Mouse (Mus musculus) spleen, adult 2 months (tissue): ENCODE data around the gene Xylt1. TPM values are rescaled to one million over a fixed set of nuclear protein-coding genes. Genes with fewer than 3 reads are reported as not detected.

Experiments used
- DNase-seq, 2 experiments: peaks; one replicate each; pipeline versions ENCODE4 v3.0.0 to v3.0.0-alpha.2; 2012 to 2021; ENCODE audit warnings: low spot score in 2 of 2, low read depth in 1 of 2
- H3K27ac ChIP-seq: fragments of 200-500 bp; 2 replicates; pipeline ENCODE4 v1.5.1; 2012; ENCODE audit warnings: low read length, inconsistent platforms; ENCODE audit not compliant: insufficient read depth
- H3K27me3 ChIP-seq: fragments of 200-500 bp; 2 replicates; pipeline ENCODE4 v1.6.1; 2012; ENCODE audit warnings: mild to moderate bottlenecking, moderate library complexity, low read length, inconsistent platforms; ENCODE audit not compliant: control insufficient read depth, insufficient read depth
- H3K36me3 ChIP-seq: fragments of 200-500 bp; 2 replicates; pipeline ENCODE4 v1.6.1; 2012; ENCODE audit warnings: mild to moderate bottlenecking, low read length, inconsistent platforms; ENCODE audit not compliant: control insufficient read depth, insufficient read depth
- H3K4me1 ChIP-seq: fragments of 200-500 bp; 2 replicates; pipeline ENCODE4 v1.6.1; 2011; ENCODE audit warnings: inconsistent platforms; ENCODE audit not compliant: control insufficient read depth, insufficient read depth, insufficient read length
- H3K4me3 ChIP-seq: fragments of 200-500 bp; 2 replicates; pipeline ENCODE4 v1.5.1; 2011; ENCODE audit warnings: mild to moderate bottlenecking, inconsistent platforms; ENCODE audit not compliant: insufficient read depth, insufficient read length; ENCODE audit errors: extremely low read depth
- CTCF ChIP-seq: fragments of 200-500 bp; IDR thresholded peaks from 2 replicates; pipeline ENCODE4 v1.5.1; 2011; ENCODE audit warnings: mild to moderate bottlenecking, inconsistent platforms; ENCODE audit not compliant: insufficient read depth, insufficient read length, insufficient replicate concordance; ENCODE audit errors: extremely low read depth
- POLR2A ChIP-seq: fragments of 200-500 bp; IDR thresholded peaks from 2 replicates; pipeline ENCODE4 v1.6.1; 2011; ENCODE audit warnings: low read depth, low read length, inconsistent platforms
- WGBS: fragments of 180-500 bp; shearing (Covaris S2); methylation state at CpG from one replicate; pipeline ENCODE4 v1.1.7; 2018; 5-methylcytosine and 5-hydroxymethylcytosine counted together
- polyA plus RNA-seq: library from polyadenylated mRNA; depleted of rRNA; stranded (reverse); fragments of >200 nt; gene quantifications from 2 replicates; pipeline ENCODE4 v1.2.3, GENCODE M21; 2012

Gene Xylt1
- polyA plus RNA-seq, 1 experiment = 7.8 TPM

DNA sequence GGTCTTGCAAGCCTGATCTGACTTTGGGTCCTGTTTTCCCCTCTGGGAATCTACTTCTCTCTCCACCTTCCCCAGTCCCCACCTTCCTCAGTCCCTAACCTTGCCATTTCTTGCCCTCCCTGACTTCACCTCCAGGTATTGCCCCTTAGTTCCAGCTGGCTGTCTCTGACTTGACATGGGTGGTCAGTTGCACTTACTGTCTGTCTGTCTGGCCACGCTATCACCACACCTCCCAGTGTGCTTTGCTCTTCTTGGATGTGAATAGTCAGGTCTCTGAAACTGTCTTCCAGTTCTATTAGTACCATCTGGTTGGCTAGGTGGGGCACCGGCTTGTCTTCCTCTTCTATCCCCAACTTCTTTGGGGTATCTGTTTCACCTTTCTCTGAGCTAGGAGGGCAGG, 1.2 kb downstream of the Xylt1 start:
- Histone ChIP-seq H3K4me3 (peak overlapping the region; percentile 80), H3K4me1 (peaks cover 12% of the 10 kb centered on the region; the same call in 1 of the 2 replicates), H3K36me3 (no peaks in the 10 kb centered on the region; the same call in 1 of the 2 replicates), H3K27ac (no peak overlapping the region), H3K27me3 (no peaks in the 10 kb centered on the region)
- WGBS = 7% methylated on average over 2 of the region's 2 CpGs
- no peak for TF ChIP-seq POLR2A
- TF ChIP-seq CTCF = no peak
- DNase-seq = no peak

DNA sequence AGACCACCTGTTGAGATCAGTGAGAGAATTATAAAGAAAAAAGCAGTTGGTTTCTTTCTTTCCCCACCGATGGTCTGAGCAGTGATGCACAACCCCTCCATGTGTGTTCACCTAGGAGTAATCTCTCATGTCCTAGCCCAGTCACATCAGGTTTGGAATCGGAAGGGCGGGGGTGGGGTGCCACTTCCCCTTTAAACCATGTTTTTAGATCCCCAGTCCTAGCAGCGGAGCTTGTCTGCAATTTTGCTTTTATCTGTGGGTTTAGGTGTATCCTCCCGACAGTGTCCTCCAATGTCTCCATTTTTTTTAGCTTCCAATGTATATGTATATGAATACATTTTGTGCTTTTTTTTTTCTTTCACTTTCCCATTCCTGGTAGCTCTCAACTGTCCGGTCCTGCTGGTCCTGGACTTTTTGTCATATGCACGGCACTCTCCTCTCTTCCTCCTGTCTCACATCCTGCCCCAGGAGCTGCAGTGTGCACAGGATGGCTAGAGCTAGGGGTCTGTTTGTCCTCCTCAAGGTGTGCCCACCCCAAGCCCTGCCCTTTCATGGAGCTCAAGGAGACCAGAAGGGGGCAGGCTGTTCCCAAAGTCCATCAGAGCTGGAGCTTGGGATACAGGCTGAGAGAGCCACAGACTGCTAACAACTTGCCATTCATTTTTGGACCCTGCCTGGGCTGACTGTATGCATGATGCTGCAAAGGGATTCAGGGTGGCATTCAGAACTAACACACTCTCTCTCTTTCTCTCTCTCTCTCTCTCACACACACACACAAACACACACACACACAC, 2.6 kb downstream of the Xylt1 start:
- DNase-seq = no peak
- H3K27ac ChIP-seq = no peak overlapping the region

DNA sequence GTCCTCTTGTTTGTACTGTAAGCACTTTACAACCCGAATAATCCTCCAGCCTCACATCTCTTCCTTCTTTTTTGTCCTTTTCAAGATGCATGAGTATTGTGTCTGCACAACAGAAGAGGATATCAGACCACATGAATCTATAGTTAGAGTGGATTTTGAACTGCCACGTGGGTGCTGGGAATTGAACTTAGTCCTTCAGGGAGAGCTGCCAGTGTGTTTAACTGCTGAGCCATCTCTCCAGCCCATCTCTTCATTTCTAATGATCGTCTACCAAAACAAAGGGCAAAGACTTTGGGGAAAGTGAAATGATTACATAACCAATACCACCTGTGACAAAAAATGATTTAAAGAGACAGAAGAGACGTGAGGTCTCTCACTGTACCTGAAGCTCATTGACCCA, 5.6 kb downstream of the Xylt1 start:
- no peak for TF ChIP-seq CTCF
- no peak for TF ChIP-seq POLR2A
- 84% methylated on average over 4 of the region's 4 CpGs for WGBS
- peaks cover 5% of the 10 kb centered on the region; the same call in 1 of the 2 replicates for H3K4me1 ChIP-seq
- H3K4me3 ChIP-seq = no peak overlapping the region
- no peak overlapping the region for H3K27ac ChIP-seq
- no peaks in the 10 kb centered on the region; the same call in 1 of the 2 replicates for H3K36me3 ChIP-seq
- H3K27me3 ChIP-seq = no peaks in the 10 kb centered on the region
- no peak for DNase-seq

More for the DNA sequence above, 2.6 kb downstream of the Xylt1 start:
- TF ChIP-seq POLR2A (no peak), CTCF (no peak)
- no peaks in the 10 kb centered on the region; the same call in 1 of the 2 replicates for H3K36me3 ChIP-seq
- H3K27me3 ChIP-seq = no peaks in the 10 kb centered on the region
- H3K4me1 ChIP-seq = peaks cover 12% of the 10 kb centered on the region; the same call in 1 of the 2 replicates
- H3K4me3 ChIP-seq = peak overlapping the region; percentile 7; the same call in 1 of the 2 replicates
- 14% methylated on average over 7 of the region's 7 CpGs for WGBS

DNA sequence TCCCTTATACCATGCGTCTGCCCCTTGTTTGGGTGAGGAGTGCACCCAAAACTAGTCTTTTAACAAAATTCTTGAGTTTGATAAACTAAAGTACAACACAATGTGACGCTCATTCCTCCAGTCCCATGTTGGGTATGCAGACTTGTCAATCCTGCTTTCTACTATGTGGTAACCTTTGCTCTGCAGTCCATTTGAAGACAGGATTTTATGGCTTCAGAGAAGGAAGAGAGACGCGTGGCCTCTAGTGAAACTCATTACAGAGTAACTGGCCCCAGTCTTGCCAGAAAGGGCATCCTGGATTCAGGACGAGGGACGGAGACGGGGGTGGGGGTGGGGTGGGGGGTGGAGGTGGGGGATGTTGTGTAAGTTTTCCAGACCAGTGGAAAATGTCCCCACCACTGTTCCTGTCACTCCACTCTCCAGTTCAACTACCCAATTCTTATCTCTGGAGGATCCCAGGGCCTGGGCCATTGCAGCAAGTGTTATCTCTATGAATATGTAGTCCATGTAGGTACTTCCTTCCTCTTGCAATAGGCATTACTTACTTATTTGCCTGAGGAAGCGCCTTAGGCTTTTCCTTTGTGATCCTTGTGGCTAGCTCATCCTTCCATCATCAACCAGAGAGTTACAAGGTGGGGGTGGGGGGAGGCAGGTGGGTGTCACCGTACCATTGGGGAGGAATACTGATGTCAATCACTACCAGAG, 7.7 kb downstream of the Xylt1 start:
- no peak for TF ChIP-seq CTCF
- TF ChIP-seq POLR2A = no peak
- 93% methylated on average over 9 of the region's 9 CpGs for WGBS
- DNase-seq = no peak
- Histone ChIP-seq H3K27me3 (no peaks in the 10 kb centered on the region), H3K27ac (no peak overlapping the region), H3K4me1 (peaks cover 3% of the 10 kb centered on the region; the same call in 1 of the 2 replicates), H3K4me3 (no peak overlapping the region), H3K36me3 (peaks cover 2% of the 10 kb centered on the region; the same call in 1 of the 2 replicates)

DNA sequence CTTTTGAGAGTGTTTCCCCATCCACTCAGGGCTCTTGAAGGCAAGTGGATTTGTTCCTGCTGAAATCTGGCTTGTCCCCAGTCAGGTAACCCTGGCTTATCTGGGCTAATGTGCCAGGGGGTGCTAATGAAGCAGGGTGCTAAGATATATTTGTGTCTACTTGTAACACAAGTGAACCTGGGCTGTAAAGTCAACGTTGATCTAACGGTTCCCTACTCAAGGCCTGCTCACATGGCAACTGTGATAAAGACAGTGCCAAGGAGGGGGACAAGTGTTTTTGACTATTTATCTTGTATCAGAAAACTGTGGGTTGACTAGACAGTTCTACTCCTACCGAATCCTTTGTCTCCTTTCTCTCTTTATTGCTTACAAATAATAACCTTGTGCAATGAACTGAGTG, 8.3 kb downstream of the Xylt1 start:
- no peak overlapping the region for H3K4me3 ChIP-seq
- DNase-seq = no peak
- H3K36me3 ChIP-seq = peaks cover 2% of the 10 kb centered on the region; the same call in 1 of the 2 replicates
- H3K27me3 ChIP-seq = no peaks in the 10 kb centered on the region
- 86% methylated on average over 3 of the region's 3 CpGs for WGBS
- TF ChIP-seq CTCF (no peak), POLR2A (no peak)
- H3K27ac ChIP-seq = no peak overlapping the region
- H3K4me1 ChIP-seq = peaks cover 6% of the 10 kb centered on the region; the same call in 1 of the 2 replicates

DNA sequence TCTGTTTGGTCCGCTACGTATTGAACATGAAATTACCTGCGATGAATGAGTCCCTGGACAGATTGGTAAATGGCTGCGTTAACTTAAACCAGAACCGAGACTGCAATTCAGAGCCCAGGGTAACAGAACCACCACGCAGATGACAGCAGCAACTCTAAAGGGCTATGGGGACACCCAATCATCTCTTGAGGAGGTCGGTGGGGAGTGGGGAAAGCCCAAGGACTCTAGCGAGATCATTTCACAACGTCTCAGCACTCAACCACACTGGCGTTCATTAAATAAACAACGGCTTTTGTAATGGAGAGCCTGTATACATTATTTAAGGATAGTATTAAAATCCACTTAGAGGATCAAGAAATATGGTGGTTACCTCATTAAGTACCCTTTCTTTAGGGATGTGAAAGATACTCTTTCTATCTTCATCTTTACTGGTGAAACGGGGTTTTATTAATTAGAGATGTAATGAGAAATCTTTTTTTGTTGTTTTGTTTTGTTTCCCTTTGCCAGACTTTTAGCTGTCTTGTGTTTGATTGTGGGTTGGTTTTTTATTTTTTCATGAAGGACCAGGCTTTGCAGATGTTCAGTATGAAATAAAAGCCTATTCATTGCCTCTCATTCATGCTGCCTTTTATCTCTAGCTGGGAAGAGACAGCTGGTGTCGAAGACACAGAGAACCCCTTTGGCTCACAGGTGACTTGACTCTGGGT, 12.2 kb downstream of the Xylt1 start:
- Histone ChIP-seq H3K36me3 (0 out of 2 replicates have a peak, but pooled peaks cover 2% of the 10 kb centered on the region), H3K4me1 (peaks cover 8% of the 10 kb centered on the region; the same call in 1 of the 2 replicates), H3K27me3 (no peaks in the 10 kb centered on the region), H3K4me3 (no peak overlapping the region), H3K27ac (no peak overlapping the region)
- 80% methylated on average over 13 of the region's 13 CpGs for WGBS
- no peak for TF ChIP-seq POLR2A
- no peak for TF ChIP-seq CTCF
- DNase-seq = no peak
